Mouse (Mus musculus): ENCODE measurements around the gene Agpat4.
"Not testable (repeated sequence)": the region's sequence is repeated elsewhere in the genome, so short reads cannot be mapped to it uniquely, and the experiment has no call there.

The Agpat4 gene

DNA sequence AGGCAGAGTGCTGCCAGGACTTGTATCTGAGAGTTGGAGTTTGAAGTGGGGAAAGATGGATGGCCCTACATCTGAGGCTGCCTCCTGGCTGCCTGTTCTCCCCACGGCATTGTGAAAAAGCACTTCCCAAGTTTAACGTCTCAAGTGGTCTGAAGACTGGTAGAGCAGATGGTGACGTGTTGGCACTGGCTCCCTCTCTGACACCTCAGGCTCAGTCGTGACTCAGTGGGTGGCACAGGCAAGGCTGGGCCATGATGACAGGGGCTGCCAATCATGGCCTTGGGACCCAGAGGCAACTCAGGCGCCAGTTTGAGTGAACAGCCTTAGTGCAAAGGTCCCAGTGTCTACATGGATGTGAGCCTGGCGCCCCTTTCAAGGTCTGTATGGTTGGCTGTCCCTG, 103.4 kb downstream of the Agpat4 start:
- no peak for DNase-seq (ENCODE audit: extremely low spot score, low read depth, low spot score)

DNA sequence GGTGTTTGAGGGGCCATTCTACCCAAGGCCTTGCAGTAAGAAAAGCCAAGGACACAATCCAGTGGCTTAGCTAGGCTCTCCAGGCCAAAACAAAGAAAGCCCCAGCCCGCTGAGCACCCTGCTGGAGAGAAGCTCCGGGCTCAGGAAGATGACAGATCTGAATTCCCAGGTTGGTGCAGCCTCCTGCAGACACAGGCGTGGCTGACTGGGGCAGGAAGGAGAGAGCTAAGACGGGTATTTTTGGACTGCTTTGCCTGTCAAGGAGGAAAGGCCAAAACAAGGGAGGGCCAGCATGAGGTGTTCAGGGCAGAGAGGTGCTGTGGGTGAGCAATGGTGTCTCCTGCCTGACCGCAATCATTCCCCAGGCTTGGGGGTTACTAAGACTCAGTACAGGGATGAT, 105.2 kb downstream of the Agpat4 start:
- no peak for DNase-seq (ENCODE audit: extremely low spot score, low read depth, low spot score)

- no peak for DNase-seq (ENCODE audit: extremely low spot score, low read depth, low spot score)
These were observed 105.6 kb downstream of the Agpat4 start for GRCm38 (mm10) chr17:12224145-12224544.

DNA sequence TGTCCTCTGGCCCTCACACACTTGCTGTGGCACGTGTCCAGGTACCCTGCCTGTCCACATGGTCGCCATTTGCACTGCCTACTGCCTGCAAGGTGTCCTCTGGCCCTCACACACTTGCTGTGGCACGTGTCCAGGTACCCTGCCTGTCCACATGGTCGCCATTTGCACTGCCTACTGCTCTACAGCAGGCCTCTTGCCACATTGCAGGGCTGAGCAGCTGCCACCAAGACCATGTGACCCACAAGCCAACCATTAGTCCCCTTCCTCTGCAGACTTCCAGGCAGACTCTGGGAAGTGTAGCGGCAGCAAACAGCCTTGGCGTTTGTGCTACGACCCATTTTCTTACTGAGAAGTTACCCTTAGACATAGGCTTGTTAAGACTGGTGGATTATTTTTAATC, 106.0 kb downstream of the Agpat4 start:
- not testable (repeated sequence) for DNase-seq (ENCODE audit: extremely low spot score, low read depth, low spot score)

- no peak for DNase-seq (ENCODE audit: extremely low spot score, low read depth, low spot score)
These were observed 106.7 kb downstream of the Agpat4 start for GRCm38 (mm10) chr17:12225227-12225626.

DNA sequence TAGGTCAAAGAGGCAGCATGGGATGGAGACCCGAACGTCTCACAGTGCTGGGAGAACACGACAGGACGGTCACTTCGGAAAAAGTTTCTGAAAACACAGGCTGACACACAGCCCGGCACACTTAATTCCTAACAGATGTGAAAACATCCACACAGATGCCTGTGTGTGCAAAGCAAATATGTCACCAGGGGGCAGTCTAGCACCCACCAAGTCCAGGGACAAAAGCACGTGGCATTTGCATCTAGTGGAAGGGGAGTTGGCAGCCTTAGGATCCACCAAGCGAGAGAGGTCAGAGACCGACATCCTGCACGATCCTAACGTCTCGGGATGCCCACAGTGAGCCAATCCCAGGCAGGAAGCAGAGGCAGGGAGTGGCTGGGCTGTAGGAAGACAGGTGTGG, 108.0 kb downstream of the Agpat4 start:
- DNase-seq (ENCODE audit: extremely low spot score, low read depth, low spot score), result peak; percentile 61

DNA sequence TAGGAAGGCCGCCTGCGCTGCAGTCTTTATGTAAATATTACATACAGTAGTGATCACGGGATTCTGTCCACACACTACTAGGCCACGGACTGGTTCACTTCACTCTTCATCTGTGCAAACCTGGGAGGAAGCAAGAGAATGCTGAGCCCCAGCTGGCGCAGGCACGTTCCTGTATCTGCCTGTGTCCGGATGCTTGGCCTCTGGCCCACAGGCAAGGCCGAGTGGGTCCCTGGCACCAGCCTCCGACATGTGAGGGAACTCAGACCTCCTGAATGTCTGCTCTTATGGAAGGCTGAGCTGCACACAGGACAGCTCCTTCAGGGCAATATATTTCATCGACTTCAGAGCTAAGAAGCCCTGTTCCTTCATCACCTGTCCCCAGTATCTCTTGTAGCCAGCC, 109.5 kb downstream of the Agpat4 start:
- no peak for DNase-seq (ENCODE audit: extremely low spot score, low read depth, low spot score)

DNA sequence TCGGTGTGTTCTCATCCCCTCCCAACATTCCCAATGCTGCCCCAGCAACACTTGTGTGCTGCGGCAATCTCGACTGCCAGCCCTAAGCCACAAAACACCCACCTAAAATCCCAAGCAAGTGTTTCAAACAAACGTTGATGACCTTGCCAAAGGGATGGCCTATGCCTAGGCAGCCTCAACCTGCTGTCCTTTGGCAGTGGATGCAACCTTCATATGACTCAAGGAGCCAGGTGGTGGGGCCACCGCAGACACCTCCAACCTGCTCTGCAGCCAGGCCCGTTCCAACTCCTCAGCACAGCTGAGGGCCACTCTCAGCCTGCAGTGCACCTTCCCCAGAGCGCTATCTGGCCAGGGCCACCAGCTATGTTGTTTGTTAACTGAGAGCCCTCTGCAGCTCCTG, 110.0 kb downstream of the Agpat4 start:
- no peak for DNase-seq (ENCODE audit: extremely low spot score, low read depth, low spot score)

DNA sequence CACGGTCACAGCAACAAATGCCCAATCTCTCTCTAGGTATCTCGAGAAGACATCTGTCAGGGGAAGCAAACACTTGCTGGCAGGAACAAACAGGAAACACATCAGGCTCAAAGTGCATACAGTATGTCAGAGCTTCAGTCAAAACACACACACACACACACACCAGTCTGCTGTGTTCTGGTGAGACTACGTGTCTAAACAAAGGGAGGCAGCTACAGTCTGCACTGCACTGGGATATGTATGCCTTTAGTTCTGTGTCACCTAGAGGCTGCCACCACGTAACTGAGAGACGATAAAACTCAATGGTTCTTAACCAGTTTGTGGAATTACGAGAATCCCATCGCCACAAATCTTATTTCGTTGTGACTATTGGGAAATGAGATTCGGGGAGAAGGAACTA, 111.3 kb downstream of the Agpat4 start:
- DNase-seq (ENCODE audit: extremely low spot score, low read depth, low spot score), result no peak

DNA sequence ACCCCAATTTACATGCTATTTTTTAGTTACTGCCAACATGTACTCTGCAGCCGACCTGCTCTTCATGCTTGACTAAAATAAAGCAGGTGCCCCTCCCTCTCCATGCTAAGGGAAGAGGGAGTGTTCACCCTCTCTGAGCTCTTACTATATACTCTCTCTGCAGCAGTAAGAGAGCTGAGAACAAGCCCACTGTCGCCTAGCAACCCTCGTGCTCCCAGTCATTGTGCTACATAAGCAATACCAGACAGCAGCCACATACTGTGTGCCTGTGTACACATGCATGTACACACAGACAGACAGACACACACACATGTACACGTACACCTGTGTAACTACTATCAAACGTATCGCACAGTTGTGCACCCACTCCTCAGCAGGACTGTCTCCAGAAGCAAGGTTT, 111.7 kb downstream of the Agpat4 start:
- no peak for DNase-seq (ENCODE audit: extremely low spot score, low read depth, low spot score)

GRCm38 (mm10) chr17:12231087-12231486, 112.6 kb downstream of the Agpat4 start:
- no peak for DNase-seq (ENCODE audit: extremely low spot score, low read depth, low spot score)

- DNase-seq (ENCODE audit: extremely low spot score, low read depth, low spot score), result no peak
These were observed 114.2 kb downstream of the Agpat4 start for GRCm38 (mm10) chr17:12232724-12233123.

GRCm38 (mm10) chr17:12240701-12241100, 122.2 kb downstream of the Agpat4 start:
- no peak for DNase-seq (ENCODE audit: extremely low spot score, low read depth, low spot score)

DNA sequence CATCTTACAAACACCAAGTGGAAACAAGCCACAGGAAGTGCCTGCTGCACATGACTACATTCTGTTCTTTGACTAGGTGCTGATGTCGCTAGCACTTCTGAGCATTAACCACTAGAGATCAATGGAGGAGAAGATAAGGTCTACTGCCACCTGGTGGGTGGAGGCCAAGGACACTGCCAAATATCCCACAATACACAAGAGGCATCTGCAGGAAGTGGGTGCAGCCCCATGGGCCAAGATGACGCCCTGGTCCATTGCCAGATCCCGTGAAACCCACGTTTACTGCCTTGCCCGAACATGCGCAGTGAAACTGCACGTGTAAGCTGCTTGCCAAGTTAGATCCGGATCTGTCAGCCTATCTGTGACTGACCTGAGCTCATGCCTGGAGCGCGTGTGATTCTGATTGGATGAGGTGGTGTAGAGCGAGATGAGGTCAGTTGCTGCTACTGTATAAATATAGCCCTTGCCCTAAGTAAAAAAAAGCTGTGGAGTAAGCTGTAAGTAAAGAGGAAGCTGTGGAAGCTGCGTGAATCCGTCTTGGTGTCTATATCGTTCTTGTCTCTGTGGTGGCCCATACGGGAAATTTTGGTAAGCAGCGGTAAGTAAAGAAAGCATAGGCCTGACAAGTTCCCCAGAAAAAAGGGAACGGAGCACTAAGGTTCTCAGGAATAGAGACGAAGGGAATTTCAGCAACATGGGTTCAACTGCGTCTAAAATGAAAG, 131.4 kb downstream of the Agpat4 start:
- DNase-seq (ENCODE audit: extremely low spot score, low read depth, low spot score), result no peak

- no peak for DNase-seq (ENCODE audit: extremely low spot score, low read depth, low spot score)
These were observed 132.1 kb downstream of the Agpat4 start for GRCm38 (mm10) chr17:12250581-12250980.

DNA sequence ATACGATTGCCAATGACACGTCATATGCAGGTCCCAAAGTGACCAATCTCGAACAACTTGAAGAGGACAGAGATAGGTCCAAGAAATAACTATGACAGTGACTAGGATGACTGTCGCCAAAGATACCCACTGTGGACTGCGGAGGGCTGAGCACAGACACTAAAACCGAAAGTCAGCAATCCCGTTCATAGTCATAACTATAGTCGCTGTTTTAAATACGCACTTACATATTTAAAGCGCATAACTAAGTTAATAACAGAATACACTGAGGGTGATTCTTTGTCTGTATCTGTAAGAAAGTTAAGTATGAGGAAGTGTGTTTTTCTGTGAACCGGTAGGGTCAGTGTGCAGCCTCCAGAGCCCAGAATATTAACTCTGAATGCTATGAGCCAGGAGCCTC, 137.6 kb downstream of the Agpat4 start:
- DNase-seq (ENCODE audit: extremely low spot score, low read depth, low spot score), result no peak

DNA sequence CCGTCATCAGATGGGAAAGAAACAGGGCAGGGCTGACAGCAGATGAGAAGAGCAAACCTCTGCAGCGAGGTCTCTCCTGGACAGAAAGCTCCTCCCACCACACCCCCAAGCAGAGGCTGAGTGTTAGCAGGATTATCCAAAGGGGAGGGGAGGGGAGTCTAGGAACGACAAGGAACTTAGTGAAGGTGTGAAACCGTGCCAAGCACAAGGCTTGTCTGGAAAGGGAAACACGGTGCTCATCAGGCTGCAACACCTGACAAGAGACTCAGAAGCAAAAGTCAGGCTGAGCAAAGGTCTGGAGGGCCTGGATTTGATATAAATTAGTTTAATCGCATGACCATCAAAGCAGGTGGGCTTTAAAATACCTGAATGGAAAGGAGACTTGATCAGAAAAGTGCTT, 140.0 kb downstream of the Agpat4 start:
- DNase-seq (ENCODE audit: extremely low spot score, low read depth, low spot score), result no peak

- DNase-seq (ENCODE audit: extremely low spot score, low read depth, low spot score), result no peak
These were observed 141.5 kb downstream of the Agpat4 start for GRCm38 (mm10) chr17:12259957-12260356.

DNA sequence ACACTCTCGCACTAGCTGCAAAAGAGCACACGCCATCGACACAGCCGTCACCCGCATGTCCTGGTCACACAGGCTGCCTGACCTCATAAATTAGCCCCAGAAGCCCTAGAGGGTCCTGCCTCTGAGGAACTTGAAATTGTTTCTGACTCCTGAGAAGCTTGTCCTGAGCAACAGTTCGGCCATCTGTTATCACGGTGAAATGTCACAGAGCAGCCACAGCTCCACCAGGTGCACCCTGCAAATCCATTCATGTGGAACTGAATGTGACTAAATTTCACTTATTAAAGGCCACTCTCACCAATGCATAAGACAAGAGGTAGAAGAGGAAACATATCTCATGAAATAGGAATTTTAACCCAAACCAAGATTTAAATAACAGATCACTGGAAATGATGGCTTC, 142.9 kb downstream of the Agpat4 start:
- no peak for DNase-seq (ENCODE audit: extremely low spot score, low read depth, low spot score)

DNA sequence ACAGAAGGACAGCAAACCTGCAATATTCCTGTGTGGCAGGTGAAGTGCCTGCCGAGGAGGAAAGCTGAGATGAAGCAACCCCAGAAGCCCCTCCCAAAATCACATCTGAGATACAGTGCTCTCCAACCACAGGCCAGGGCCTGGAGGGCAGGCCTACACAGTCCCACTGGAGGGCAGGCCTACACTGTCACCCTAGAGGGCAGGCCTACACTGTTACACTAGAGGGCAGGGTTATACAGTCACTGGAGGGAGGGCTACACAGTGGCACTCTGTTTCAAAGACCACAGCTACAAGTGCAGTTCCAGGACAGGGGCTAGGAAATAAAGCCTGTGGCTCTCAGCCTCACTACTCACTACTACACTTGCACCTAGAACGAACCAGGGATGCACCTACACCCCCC, 143.4 kb downstream of the Agpat4 start:
- no peak for DNase-seq (ENCODE audit: extremely low spot score, low read depth, low spot score)

- no peak for DNase-seq (ENCODE audit: extremely low spot score, low read depth, low spot score)
These were observed 144.3 kb downstream of the Agpat4 start for GRCm38 (mm10) chr17:12262851-12263250.

DNA sequence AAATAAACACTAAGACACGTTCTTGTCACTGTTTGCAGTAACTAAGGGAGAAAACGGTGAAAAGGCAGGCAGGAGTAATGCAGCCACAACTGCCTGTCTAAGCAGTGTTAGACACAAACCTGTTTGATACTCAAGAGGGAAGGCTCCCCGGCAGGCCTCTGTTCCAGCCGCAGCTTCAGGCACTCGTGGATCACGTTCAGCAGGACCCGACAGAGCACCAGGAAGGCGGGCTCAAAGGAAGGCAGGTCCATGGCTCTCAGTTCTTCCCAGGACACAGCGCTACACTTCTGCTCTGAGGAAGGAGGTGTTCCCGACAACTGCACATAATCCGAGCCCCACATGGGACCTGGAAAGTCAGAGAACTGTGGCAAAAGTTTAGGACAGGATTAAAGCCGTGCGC, 145.3 kb downstream of the Agpat4 start:
- DNase-seq (ENCODE audit: extremely low spot score, low read depth, low spot score), result no peak

DNA sequence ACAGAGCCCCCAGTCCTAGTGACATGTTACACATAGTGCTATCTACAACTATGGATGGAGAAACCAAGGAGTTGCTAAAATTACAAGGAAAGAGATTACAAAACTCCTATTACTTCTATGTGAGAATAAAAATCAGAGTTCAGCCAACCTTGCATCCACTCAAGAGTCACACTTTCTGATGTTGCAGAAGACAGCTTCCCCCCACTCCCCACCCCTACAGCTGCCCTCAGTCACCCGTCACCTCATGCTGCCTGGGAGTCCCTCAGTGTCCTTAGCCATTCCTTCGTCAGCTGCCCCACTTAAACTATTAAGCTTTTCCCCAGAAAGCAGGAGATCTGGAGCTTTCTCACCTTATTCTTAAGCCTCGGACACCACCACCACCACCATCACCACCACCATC, 145.8 kb downstream of the Agpat4 start:
- no peak for DNase-seq (ENCODE audit: extremely low spot score, low read depth, low spot score)
